Mouse (Mus musculus) midbrain, postnatal 0 days (tissue): ENCODE results near the gene Fam216a. TPM values are rescaled to one million over a fixed set of nuclear protein-coding genes. Genes with fewer than 3 reads are reported as not detected.

Source experiments
- ATAC-seq: fragments of 200-750 bp; cut with Nextera tagmentation; 2 replicates; pipeline ENCODE4 v1.8.0; 2017; ENCODE audit warnings: moderate number of reproducible peaks, mild to moderate bottlenecking, moderate TSS enrichment, moderate library complexity; ENCODE audit not compliant: low FRiP score
- DNase-seq: peaks from one replicate; pipeline ENCODE4 v3.0.0-alpha.2; 2015; ENCODE audit warnings: low spot score
- H3K27ac ChIP-seq: fragments of 300-500 bp; sonication (generic); 2 replicates; pipeline ENCODE4 v1.5.1; 2014; ENCODE audit warnings: low read depth, mild to moderate bottlenecking, low read length, mixed read lengths
- H3K27me3 ChIP-seq: fragments of 300-500 bp; sonication (generic); 2 replicates; pipeline ENCODE4 v1.6.1; 2014; ENCODE audit warnings: low read length, control low read depth, mixed read lengths; ENCODE audit not compliant: insufficient read depth
- H3K36me3 ChIP-seq: fragments of 300-500 bp; sonication (generic); 2 replicates; pipeline ENCODE4 v1.6.1; 2014; ENCODE audit warnings: low read length, control low read depth, mixed read lengths; ENCODE audit not compliant: insufficient read depth
- H3K4me1 ChIP-seq: fragments of 300-500 bp; sonication (generic); 2 replicates; pipeline ENCODE4 v1.6.1; 2014; ENCODE audit warnings: mild to moderate bottlenecking, control low read depth, antibody characterized with exemption, low read length, mixed read lengths; ENCODE audit not compliant: insufficient read depth
- H3K4me2 ChIP-seq: fragments of 300-500 bp; sonication (generic); 2 replicates; pipeline ENCODE4 v1.6.1; 2014; ENCODE audit warnings: low read depth, mild to moderate bottlenecking, low read length, mixed read lengths; ENCODE audit not compliant: poor library complexity, severe bottlenecking
- H3K4me3 ChIP-seq: fragments of 300-500 bp; sonication (generic); 2 replicates; pipeline ENCODE4 v1.5.1; 2014; ENCODE audit warnings: low read depth, mild to moderate bottlenecking, low read length, moderate library complexity
- H3K9ac ChIP-seq: fragments of 300-500 bp; sonication (generic); replicated peaks from 2 replicates; pipeline ENCODE4 v1.6.1; 2014; ENCODE audit warnings: mild to moderate bottlenecking, low read length, moderate library complexity, mixed read lengths; ENCODE audit not compliant: poor library complexity, severe bottlenecking
- H3K9me3 ChIP-seq: fragments of 300-500 bp; sonication (generic); 2 replicates; pipeline ENCODE4 v1.6.1; 2016; ENCODE audit warnings: low read length, control low read depth
- CTCF ChIP-seq: IDR thresholded peaks from 2 replicates; pipeline ENCODE4 v1.5.1; 2016; ENCODE audit warnings: antibody characterized with exemption, mild to moderate bottlenecking
- WGBS: fragments of 180-500 bp; shearing (Covaris S2); extraction: QIAGEN DNeasy Blood & Tissue Kit; methylation state at CpG from one replicate; pipeline ENCODE4 v1.1.7; 2014; 5-methylcytosine and 5-hydroxymethylcytosine counted together
- polyA plus RNA-seq: library from polyadenylated mRNA; unstranded; fragments of >200 nt; fragmentation: Nextera tagmentation; extraction: Ambion mirVana; gene quantifications from 2 replicates; pipeline ENCODE4 v1.2.1, GENCODE M21; 2015
- total RNA-seq: library from RNA; depleted of rRNA; stranded (reverse); fragments of >200 nt; gene quantifications from 2 replicates; pipeline ENCODE4 v1.2.3, GENCODE M21; 2014; rRNA removed

The Fam216a gene
- total and polyA plus RNA-seq, 2 experiments from 2014 or later, result 139 to 156 TPM

- Histone ChIP-seq H3K27ac (no peak overlapping the region), H3K4me2 (no peak overlapping the region), H3K4me3 (no peak overlapping the region), H3K36me3 (peaks cover 10% of the 10 kb centered on the region), H3K4me1 (0 out of 2 replicates have a peak, but pooled peaks cover 2% of the 10 kb centered on the region), H3K27me3 (no peaks in the 10 kb centered on the region), H3K9me3 (no peaks in the 10 kb centered on the region), H3K9ac (no peak overlapping the region)
- ATAC-seq (peak; percentile 69), DNase-seq (peak; percentile 82)
- TF ChIP-seq CTCF, result peak; percentile 26; the same call in 1 of the 2 replicates
- whole genome bisulfite sequencing, result 66% methylated on average over 20 of the region's 20 CpGs
Observed at GRCm38 (mm10) chr5:122314966-122315667, 57.0 kb downstream of the Fam216a start.

Other genes starting within 250 kb of the Fam216a start
- 0.52 TPM in 1 of 2 replicates, not detected in the other for gene Ccdc63, start 231.5 kb downstream of the Fam216a start, total RNA-seq
- gene Ccdc63, start 231.5 kb downstream of the Fam216a start, polyA plus RNA-seq, result not detected in 2 replicates
- gene Ppp1cc, start 214.1 kb downstream of the Fam216a start, total RNA-seq, result 206 and 221 TPM in 2 replicates
- 154 and 164 TPM in 2 replicates for gene Ppp1cc, start 214.1 kb downstream of the Fam216a start, polyA plus RNA-seq
- gene Hvcn1, start 165.6 kb downstream of the Fam216a start, total RNA-seq, result 2.0 and 2.2 TPM in 2 replicates
- 1.3 and 1.6 TPM in 2 replicates for gene Hvcn1, start 165.6 kb downstream of the Fam216a start, polyA plus RNA-seq
- gene Tctn1, start 107.9 kb downstream of the Fam216a start, total RNA-seq, result 30.0 and 37.5 TPM in 2 replicates
- 5.8 and 6.2 TPM in 2 replicates for gene Tctn1, start 107.9 kb downstream of the Fam216a start, polyA plus RNA-seq
- 19.3 and 22.7 TPM in 2 replicates for gene Pptc7, start 88.0 kb downstream of the Fam216a start, total RNA-seq
- 5.6 and 6.7 TPM in 2 replicates for gene Pptc7, start 88.0 kb downstream of the Fam216a start, polyA plus RNA-seq
- gene Rad9b, start 18.1 kb downstream of the Fam216a start, total RNA-seq, result 16.9 and 17.8 TPM in 2 replicates
- gene Rad9b, start 18.1 kb downstream of the Fam216a start, polyA plus RNA-seq, result 18.1 and 21.8 TPM in 2 replicates
- gene Vps29, start 18.0 kb downstream of the Fam216a start, total RNA-seq, result 137 and 149 TPM in 2 replicates
- gene Vps29, start 18.0 kb downstream of the Fam216a start, polyA plus RNA-seq, result 366 and 368 TPM in 2 replicates
- gene Gpn3, start 488 bp downstream of the Fam216a start, total RNA-seq, result 20.8 and 37.9 TPM in 2 replicates
- gene Gpn3, start 488 bp downstream of the Fam216a start, polyA plus RNA-seq, result 41.8 and 44.4 TPM in 2 replicates
- gene Arpc3, start 19.5 kb upstream of the Fam216a start, total RNA-seq, result 162 and 188 TPM in 2 replicates
- gene Arpc3, start 19.5 kb upstream of the Fam216a start, polyA plus RNA-seq, result 134 and 137 TPM in 2 replicates
- gene Anapc7, start 49.3 kb upstream of the Fam216a start, total RNA-seq, result 29.3 and 34.3 TPM in 2 replicates
- 42.8 and 43.5 TPM in 2 replicates for gene Anapc7, start 49.3 kb upstream of the Fam216a start, polyA plus RNA-seq
- 202 and 210 TPM in 2 replicates for gene Atp2a2, start 129.9 kb upstream of the Fam216a start, total RNA-seq
- 40.4 and 45.2 TPM in 2 replicates for gene Atp2a2, start 129.9 kb upstream of the Fam216a start, polyA plus RNA-seq
- gene Ift81, start 242.2 kb upstream of the Fam216a start, total RNA-seq, result 30.5 and 35.1 TPM in 2 replicates
- 69.9 and 71.9 TPM in 2 replicates for gene Ift81, start 242.2 kb upstream of the Fam216a start, polyA plus RNA-seq